In genomic region chr5:140710315-140710714, GRCm38 (mm10) we compare ENCODE assay signal across 31 mouse cellular contexts.
"Had no signal": no experiment of that assay in that cellular context is flagged by ENCODE, and none has a peak within 500 bp of the region (broad histone marks: within the 10 kb centered on the region; RNA-seq: fewer than 3 reads in every experiment).

No protein-coding gene starts in this region.

- DNase-seq: left cerebral cortex, postnatal 4 days; liver; liver, embryonic 13.5 days; lung, adult 18-20 months; lung, adult 2 months; lung, embryonic 14.5 days; lung, postnatal 10 days; lung, postnatal 14 days; lung, postnatal 36 days; lung, postnatal 4 days; midbrain, embryonic 14.5 days had no signal

- H3K4me2 ChIP-seq: limb, embryonic 12.5 days; limb, embryonic 13.5 days; limb, embryonic 15.5 days; liver, embryonic 11.5 days; liver, embryonic 12.5 days; liver, embryonic 13.5 days; liver, embryonic 15.5 days; lung, embryonic 14.5 days; lung, embryonic 15.5 days; midbrain, embryonic 11.5 days; midbrain, embryonic 12.5 days; midbrain, embryonic 13.5 days; midbrain, embryonic 15.5 days; neural tube, embryonic 12.5 days had no signal

- ATAC-seq: liver, embryonic 12.5 days; lung, postnatal 0 days; midbrain, embryonic 13.5 days; midbrain, embryonic 15.5 days; midbrain, embryonic 16.5 days had no signal

- H3K9ac ChIP-seq: limb, embryonic 12.5 days; limb, embryonic 13.5 days; limb, embryonic 15.5 days; liver, embryonic 12.5 days; liver, embryonic 13.5 days; liver, embryonic 14.5 days; liver, embryonic 15.5 days; lung, embryonic 14.5 days; lung, embryonic 15.5 days; midbrain, embryonic 12.5 days; midbrain, embryonic 13.5 days; midbrain, embryonic 15.5 days; neural tube, embryonic 12.5 days had no signal

- H3K27ac ChIP-seq: limb, embryonic 10.5 days; limb, embryonic 12.5 days; limb, embryonic 13.5 days; limb, embryonic 15.5 days; liver, embryonic 12.5 days; liver, embryonic 13.5 days; liver, embryonic 14.5 days; liver, embryonic 15.5 days; lung, embryonic 15.5 days; macrophage; midbrain, embryonic 10.5 days; midbrain, embryonic 12.5 days; midbrain, embryonic 13.5 days; midbrain, embryonic 15.5 days; neural tube, embryonic 12.5 days had no signal

- H3K27me3 ChIP-seq: limb, embryonic 12.5 days; limb, embryonic 13.5 days; limb, embryonic 15.5 days; liver, embryonic 12.5 days; liver, embryonic 13.5 days; liver, embryonic 15.5 days; lung, embryonic 15.5 days; megakaryocyte, embryonic 14.5 days; midbrain, embryonic 12.5 days; midbrain, embryonic 13.5 days; midbrain, embryonic 15.5 days; neural tube, embryonic 12.5 days had no signal

- H3K9me3 ChIP-seq: limb, embryonic 10.5 days; limb, embryonic 12.5 days; limb, embryonic 15.5 days; liver, embryonic 12.5 days; liver, embryonic 13.5 days; liver, embryonic 15.5 days; lung, embryonic 15.5 days; megakaryocyte, embryonic 14.5 days; midbrain, embryonic 10.5 days; midbrain, embryonic 12.5 days; midbrain, embryonic 13.5 days; midbrain, embryonic 15.5 days; neural tube, embryonic 12.5 days had no signal

- H3K4me3 ChIP-seq: limb, embryonic 10.5 days; limb, embryonic 12.5 days; limb, embryonic 13.5 days; limb, embryonic 15.5 days; liver, embryonic 12.5 days; liver, embryonic 13.5 days; liver, embryonic 15.5 days; lung, embryonic 15.5 days; megakaryocyte, embryonic 14.5 days; midbrain, embryonic 10.5 days; midbrain, embryonic 12.5 days; midbrain, embryonic 13.5 days; midbrain, embryonic 15.5 days; myocyte; neural tube, embryonic 12.5 days had no signal
